Mouse (Mus musculus) kidney, postnatal 0 days (tissue): ENCODE measurements around the gene Fes. TPM values are rescaled to one million over a fixed set of nuclear protein-coding genes. Genes with fewer than 3 reads are reported as not detected.

ENCODE experiments used
- ATAC-seq: fragments of 200-750 bp; cut with Nextera tagmentation; replicated peaks from 2 replicates; pipeline ENCODE4 v1.8.0; 2017; ENCODE audit warnings: low read depth, moderate number of reproducible peaks, moderate TSS enrichment, moderate library complexity; ENCODE audit not compliant: low FRiP score
- DNase-seq: peaks from one replicate; pipeline ENCODE4 v3.0.0-alpha.2; 2016; ENCODE audit warnings: low spot score
- H3K27ac ChIP-seq: fragments of 300-500 bp; sonication (generic); 2 replicates; pipeline ENCODE4 v1.5.1; 2014; ENCODE audit warnings: mild to moderate bottlenecking
- H3K27me3 ChIP-seq: fragments of 300-500 bp; sonication (generic); 2 replicates; pipeline ENCODE4 v1.6.1; 2014; ENCODE audit warnings: low read length, mixed read lengths; ENCODE audit not compliant: insufficient read depth
- H3K36me3 ChIP-seq: fragments of 300-500 bp; sonication (generic); 2 replicates; pipeline ENCODE4 v1.6.1; 2014; ENCODE audit warnings: low read length, mixed read lengths; ENCODE audit not compliant: insufficient read depth
- H3K4me1 ChIP-seq: fragments of 300-500 bp; sonication (generic); replicated peaks from 2 replicates; pipeline ENCODE4 v1.6.1; 2014; ENCODE audit warnings: antibody characterized with exemption, low read length, mixed read lengths; ENCODE audit not compliant: insufficient read depth
- H3K4me2 ChIP-seq: fragments of 300-500 bp; sonication (generic); 2 replicates; pipeline ENCODE4 v1.6.1; 2014; ENCODE audit warnings: mild to moderate bottlenecking, low read length, moderate library complexity, mixed read lengths
- H3K4me3 ChIP-seq: fragments of 300-500 bp; sonication (generic); replicated peaks from 2 replicates; pipeline ENCODE4 v1.5.1; 2014; ENCODE audit warnings: low read depth, low read length
- H3K9ac ChIP-seq: fragments of 300-500 bp; sonication (generic); 2 replicates; pipeline ENCODE4 v1.6.1; 2014; ENCODE audit warnings: low read depth, low read length
- H3K9me3 ChIP-seq: fragments of 300-500 bp; sonication (generic); replicated peaks from 2 replicates; pipeline ENCODE4 v1.6.1; 2016; ENCODE audit warnings: low read length, inconsistent platforms, mixed read lengths
- CTCF ChIP-seq: IDR thresholded peaks from 2 replicates; pipeline ENCODE4 v1.5.1; 2016; ENCODE audit warnings: antibody characterized with exemption, low read depth, mild to moderate bottlenecking, moderate library complexity
- WGBS: fragments of 180-500 bp; shearing (Covaris S2); extraction: QIAGEN DNeasy Blood & Tissue Kit; methylation state at CpG from one replicate; pipeline ENCODE4 v1.1.7; 2014; 5-methylcytosine and 5-hydroxymethylcytosine counted together
- polyA plus RNA-seq: library from polyadenylated mRNA; unstranded; fragments of >200 nt; fragmentation: Nextera tagmentation; extraction: Ambion mirVana; gene quantifications from 2 replicates; pipeline ENCODE4 v1.2.1, GENCODE M21; 2015

Fes gene
- polyA plus RNA-seq, 1 experiment from 2014 or later: 12.4 TPM

- no peak overlapping the region for H3K4me3 ChIP-seq
- WGBS: 63% methylated on average over 3 of the region's 3 CpGs
- no peak for TF ChIP-seq CTCF
- no peak overlapping the region for H3K4me2 ChIP-seq
- no peaks in the 10 kb centered on the region for H3K9me3 ChIP-seq
- no peaks in the 10 kb centered on the region for H3K27me3 ChIP-seq
- DNase-seq (no peak), ATAC-seq (no peak)
- H3K27ac ChIP-seq: no peak overlapping the region
- peaks cover 62% of the 10 kb centered on the region for H3K36me3 ChIP-seq
- H3K4me1 ChIP-seq: no peaks in the 10 kb centered on the region
- H3K9ac ChIP-seq: no peak overlapping the region
Measured at GRCm38 (mm10) chr7:80360435-80360834, 27.3 kb downstream of the Fes start.

GRCm38 (mm10) chr7:80358039-80358438, 29.7 kb downstream of the Fes start:
- Histone ChIP-seq H3K27ac (no peak overlapping the region), H3K36me3 (peaks cover 61% of the 10 kb centered on the region), H3K4me3 (no peak overlapping the region), H3K4me1 (no peaks in the 10 kb centered on the region), H3K27me3 (no peaks in the 10 kb centered on the region), H3K4me2 (no peak overlapping the region), H3K9me3 (no peaks in the 10 kb centered on the region), H3K9ac (no peak overlapping the region)
- WGBS: 78% methylated on average over 4 of the region's 4 CpGs
- no peak for ATAC-seq
- TF ChIP-seq CTCF: no peak
- DNase-seq: no peak

GRCm38 (mm10) chr7:80357156-80357555, 30.6 kb downstream of the Fes start:
- no peak for TF ChIP-seq CTCF
- 59% methylated on average over 8 of the region's 8 CpGs for WGBS
- no peak overlapping the region for H3K4me2 ChIP-seq
- ATAC-seq (no peak), DNase-seq (no peak)
- peaks cover 62% of the 10 kb centered on the region for H3K36me3 ChIP-seq
- H3K9me3 ChIP-seq: no peaks in the 10 kb centered on the region
- no peak overlapping the region for H3K4me3 ChIP-seq
- H3K27me3 ChIP-seq: no peaks in the 10 kb centered on the region
- no peaks in the 10 kb centered on the region for H3K4me1 ChIP-seq
- H3K27ac ChIP-seq: no peak overlapping the region
- no peak overlapping the region for H3K9ac ChIP-seq

- no peak for ATAC-seq
- Histone ChIP-seq H3K4me1 (no peaks in the 10 kb centered on the region), H3K9me3 (no peaks in the 10 kb centered on the region), H3K4me3 (no peak overlapping the region), H3K4me2 (no peak overlapping the region), H3K9ac (no peak overlapping the region), H3K36me3 (peaks cover 60% of the 10 kb centered on the region), H3K27ac (no peak overlapping the region), H3K27me3 (no peaks in the 10 kb centered on the region)
- WGBS: 87% methylated on average over 13 of the region's 13 CpGs
- no peak for TF ChIP-seq CTCF
- DNase-seq: no peak
Measured at GRCm38 (mm10) chr7:80356351-80356750, 31.4 kb downstream of the Fes start.

GRCm38 (mm10) chr7:80352920-80353319, 34.8 kb downstream of the Fes start:
- Histone ChIP-seq H3K4me2 (no peak overlapping the region), H3K27me3 (no peaks in the 10 kb centered on the region), H3K4me1 (no peaks in the 10 kb centered on the region), H3K27ac (no peak overlapping the region), H3K9me3 (no peaks in the 10 kb centered on the region), H3K36me3 (peaks cover 44% of the 10 kb centered on the region), H3K4me3 (no peak overlapping the region), H3K9ac (no peak overlapping the region)
- TF ChIP-seq CTCF: no peak
- DNase-seq (no peak), ATAC-seq (no peak)
- 94% methylated on average over 8 of the region's 8 CpGs for WGBS

- H3K4me2 ChIP-seq: no peak overlapping the region
- no peaks in the 10 kb centered on the region for H3K9me3 ChIP-seq
- H3K27me3 ChIP-seq: no peaks in the 10 kb centered on the region
- no peak overlapping the region for H3K4me3 ChIP-seq
- WGBS: 82% methylated on average over 2 of the region's 2 CpGs
- no peak overlapping the region for H3K27ac ChIP-seq
- no peak for DNase-seq
- peaks cover 8% of the 10 kb centered on the region; the same call in 1 of the 2 replicates for H3K4me1 ChIP-seq
- no peak for ATAC-seq
- TF ChIP-seq CTCF: no peak
- H3K36me3 ChIP-seq: peaks cover 28% of the 10 kb centered on the region
- no peak overlapping the region for H3K9ac ChIP-seq
Measured at GRCm38 (mm10) chr7:80350808-80351207, 36.9 kb downstream of the Fes start.
